Mouse (Mus musculus) CH12F3 (cell line): ENCODE data around the gene Dnajc7.
"Not testable (repeated sequence)": the region's sequence is repeated elsewhere in the genome, so short reads cannot be mapped to it uniquely, and the experiment has no call there.

ENCODE experiments used
- in situ Hi-C: fragments of 300-500 bp; cut with MboI; formaldehyde crosslinking; loops from 2 replicates; pipeline ENCODE4 v1.14.3; 2020; ENCODE audit warnings: low sequenced_read_pairs

Gene Dnajc7

DNA sequence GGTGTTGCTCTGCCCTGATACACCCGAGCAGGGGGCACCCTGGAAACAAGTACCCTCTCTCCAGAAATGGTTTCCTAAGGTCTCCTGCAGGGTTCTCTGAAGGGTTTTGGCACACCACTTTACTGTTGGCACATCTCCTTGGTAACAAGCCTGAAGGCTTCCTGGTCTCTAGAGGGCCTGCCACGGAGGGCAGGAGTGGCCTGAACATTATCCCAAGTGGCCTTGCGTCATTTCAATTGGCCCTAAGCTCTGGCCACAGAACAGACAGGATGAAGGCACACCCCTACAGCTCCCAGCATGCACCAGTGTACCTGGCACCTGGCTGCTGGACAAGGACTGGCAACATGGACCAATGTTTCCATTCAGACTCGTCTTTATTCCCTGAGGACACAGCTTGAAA, 67.1 kb downstream of the Dnajc7 start:
- in situ Hi-C loops, result no loop called here

DNA sequence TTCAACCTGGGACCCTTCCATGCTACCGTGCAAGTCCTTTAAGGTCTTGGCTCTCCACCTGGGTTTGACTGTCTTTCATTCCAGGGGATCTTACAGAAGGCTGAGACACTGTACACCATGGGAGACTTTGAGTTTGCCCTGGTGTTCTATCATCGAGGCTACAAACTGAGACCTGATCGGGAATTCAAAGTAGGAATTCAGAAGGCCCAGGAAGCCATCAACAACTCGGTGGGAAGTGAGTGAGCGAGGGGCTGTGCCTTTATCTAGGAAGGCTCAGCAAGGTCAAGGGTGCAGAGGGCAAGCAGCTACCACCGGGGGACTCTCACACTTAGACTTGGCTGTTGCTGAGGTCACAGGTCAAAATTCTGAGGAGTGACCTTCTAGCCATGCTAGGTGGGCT, 69.9 kb downstream of the Dnajc7 start:
- in situ Hi-C loops, result no loop called here

DNA sequence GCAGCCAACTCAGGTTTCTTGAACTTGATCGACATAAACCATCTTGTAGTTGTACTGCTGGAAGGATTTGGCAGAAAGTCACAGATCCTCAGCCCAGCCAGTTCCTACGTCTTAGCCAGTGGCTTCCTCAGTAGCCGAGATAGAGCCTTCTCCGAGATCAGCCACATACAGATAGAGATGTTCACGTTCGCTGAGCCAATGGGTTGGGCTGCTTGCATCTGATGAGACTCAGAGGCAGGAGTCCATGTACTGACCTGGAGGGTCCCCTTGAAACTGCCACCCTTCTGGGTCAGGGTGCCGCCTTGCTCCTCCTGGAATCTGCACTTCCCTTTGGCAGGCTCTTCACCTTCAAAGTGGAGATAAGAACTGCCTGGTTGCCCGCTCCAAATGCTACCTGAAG, 70.5 kb downstream of the Dnajc7 start:
- in situ Hi-C loops, result no loop called here

DNA sequence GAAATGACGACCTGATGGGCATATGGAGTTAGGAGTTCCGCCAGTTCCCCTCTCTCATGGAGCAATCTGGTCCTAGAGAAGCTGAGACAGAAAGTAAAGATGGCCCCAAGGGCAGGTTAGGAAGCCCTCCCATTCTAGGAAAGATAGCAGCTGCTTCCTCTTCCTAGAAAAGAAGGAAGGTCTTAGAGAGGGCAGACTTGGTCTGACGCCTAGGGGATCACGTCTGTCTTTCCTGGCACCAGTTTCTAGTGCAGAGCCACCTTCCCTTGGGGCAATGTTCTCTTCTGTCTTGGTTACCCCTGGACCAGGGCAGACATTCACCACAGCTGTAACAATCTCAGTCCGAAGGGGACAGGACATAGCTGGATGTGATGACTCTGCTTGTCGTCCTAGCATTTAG, 71.8 kb downstream of the Dnajc7 start:
- in situ Hi-C loops, result no loop called here

DNA sequence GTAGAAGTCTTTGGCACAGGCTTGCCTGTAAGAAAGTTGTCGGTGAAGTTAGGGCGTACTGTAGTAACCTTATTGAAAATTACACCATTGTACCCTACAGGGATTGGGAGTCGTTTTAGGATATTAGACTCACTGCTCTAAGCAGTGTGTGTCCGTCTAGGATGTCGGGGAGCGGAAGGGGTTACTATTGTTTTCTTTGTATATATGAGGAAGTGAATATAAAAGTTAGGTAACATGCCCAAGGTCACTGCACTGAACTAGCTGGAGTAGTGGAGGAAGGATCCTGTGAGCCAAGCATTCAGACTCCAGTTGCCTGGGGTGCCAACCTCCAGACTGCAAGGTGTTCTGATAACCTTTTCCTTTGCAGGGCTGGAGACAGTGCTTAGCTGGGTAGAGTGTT, 73.0 kb downstream of the Dnajc7 start:
- in situ Hi-C loops, result no loop called here

DNA sequence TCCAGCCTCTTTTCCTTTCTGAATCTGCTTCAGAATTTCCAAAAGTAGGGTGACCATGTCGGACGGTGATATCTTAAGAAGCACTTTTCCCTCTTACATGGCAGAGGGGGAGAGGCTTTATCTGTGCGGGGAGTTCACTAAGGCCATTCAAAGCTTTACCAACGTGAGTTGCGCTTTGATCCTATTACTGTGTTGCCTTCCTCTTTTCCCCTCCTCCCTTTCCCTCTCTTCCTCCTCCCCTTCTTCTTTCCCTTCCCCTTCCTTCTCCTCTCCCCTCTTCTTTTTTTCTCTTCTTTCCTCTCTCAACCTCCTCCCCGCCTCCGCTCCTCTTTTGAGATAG, 74.3 kb downstream of the Dnajc7 start:
- in situ Hi-C loops, result no loop called here

DNA sequence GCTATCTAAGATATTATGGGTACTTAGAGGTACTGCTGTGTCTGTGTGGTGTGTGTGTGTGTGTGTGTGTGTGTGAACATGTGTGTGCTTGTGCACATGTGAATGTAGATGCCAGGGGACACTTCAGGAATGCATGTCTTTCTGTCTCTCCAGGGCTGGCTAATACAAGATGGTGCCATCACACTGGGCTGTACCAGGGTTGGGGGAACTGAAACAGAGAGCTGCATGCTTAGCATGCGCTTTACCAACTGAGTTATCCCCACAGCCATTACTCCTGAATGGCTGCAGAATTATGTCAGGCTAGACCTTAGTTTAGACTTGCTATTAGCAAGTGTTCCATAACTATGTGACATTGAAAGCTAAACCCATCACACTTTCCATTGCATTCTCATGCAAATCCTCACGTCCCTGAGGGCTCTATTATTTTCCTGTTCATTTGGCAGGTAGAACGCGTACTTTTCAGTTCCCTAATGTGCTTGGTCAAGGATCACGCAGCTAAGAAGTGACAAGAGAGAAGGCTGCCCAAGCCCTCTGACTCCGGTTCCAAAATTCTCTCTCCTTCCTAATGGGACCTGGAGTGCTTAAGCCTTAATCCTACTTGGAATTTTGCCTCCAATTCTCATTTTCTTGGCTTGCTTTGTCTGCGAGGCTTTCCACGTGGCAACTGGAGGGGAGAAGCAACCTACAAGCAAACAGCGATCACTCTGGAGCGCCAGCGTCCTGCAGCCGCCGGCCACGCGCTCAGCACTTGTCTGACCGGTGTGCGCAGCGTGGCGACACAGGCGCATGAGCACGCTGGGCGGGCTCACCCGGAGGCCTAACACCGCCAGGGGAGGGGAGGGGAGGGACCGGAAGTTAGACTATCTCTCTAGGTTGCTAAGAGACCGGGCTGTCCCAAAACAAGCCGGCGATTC, 74.9 kb downstream of the Dnajc7 start, which contains the start of gene Ttc25:
Gene Ttc25, plus strand, starts transcription at position 776 of the 914 bp plus-strand sequence.
- in situ Hi-C loops, result no loop called here

DNA sequence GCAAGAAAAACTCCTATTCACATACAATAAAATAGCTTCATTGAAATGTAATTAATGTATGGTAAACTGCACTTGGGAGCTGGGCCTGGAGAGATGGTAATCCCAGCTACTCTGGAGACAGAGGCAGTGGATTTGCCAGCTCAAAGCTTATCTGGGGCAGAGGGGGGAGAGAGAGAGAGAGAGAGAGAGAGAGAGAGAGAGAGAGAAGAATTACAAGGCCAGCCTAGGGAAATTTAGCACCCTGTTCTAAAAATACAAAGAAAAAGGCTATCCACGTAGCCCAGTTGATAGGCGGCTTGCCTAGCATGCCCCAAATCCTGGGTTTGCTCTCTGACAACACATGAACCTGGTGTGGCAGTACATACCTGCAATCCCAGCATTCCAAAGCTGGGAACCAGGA, 78.4 kb downstream of the Dnajc7 start:
- in situ Hi-C loops, result no loop called here

DNA sequence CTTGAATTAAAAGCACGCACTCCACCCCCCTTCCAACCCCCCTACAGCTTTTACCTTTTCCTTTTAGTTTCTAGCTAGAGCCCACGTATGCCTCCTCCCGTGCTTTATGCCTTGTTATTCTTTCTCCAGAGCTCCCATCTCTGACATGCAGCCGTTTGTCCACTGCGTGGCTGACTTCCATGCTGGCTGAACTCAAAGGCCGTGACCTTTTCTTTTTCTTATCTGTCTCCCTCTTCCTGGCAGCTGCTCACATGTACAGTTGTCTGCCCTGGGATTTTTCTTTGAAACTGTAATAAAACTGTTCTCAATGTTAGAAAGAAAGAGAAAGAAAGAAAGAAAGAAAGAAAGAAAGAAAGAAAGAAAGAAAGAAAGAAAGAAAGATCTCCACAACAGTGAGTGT, 79.0 kb downstream of the Dnajc7 start:
- in situ Hi-C loops, result no loop called here

DNA sequence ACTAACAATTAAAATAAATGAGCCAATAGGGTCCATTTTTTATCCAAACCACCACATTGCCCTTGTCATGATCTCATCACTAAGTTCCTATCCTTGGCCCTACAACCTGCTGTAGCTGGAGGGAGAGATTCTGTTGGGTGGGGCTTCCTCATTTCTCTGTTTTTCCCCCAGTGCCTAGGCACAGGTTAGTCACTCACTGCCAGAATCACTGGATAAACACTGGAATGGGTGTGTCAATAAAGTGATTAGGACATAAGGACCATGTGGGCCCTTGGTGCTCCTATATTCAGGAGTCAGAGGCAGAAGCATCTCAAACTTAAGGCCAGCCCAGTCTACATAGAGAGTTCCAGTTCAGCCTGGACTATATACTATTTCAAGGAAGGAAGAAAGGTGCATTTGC, 83.5 kb downstream of the Dnajc7 start:
- in situ Hi-C loops, result no loop called here

DNA sequence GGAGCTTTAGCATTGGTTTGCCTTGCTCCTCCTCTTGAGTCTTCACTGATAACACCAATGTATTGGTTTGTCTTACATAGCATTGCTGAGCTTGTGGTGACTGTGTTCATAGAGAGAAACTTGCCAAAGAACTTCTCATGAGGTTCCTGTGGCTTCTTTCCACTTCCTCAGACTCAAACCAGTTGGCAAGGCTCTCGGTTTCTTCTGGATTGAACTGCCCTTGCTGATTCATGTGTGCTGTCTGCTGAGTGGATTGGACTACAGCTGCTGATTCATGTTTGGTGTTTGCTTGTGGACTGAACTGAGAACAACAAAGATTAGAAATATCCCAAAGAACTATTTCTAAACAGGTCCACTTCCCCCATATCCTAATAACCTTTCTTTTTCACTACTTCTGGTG, 84.0 kb downstream of the Dnajc7 start:
- in situ Hi-C loops, result no loop called here

DNA sequence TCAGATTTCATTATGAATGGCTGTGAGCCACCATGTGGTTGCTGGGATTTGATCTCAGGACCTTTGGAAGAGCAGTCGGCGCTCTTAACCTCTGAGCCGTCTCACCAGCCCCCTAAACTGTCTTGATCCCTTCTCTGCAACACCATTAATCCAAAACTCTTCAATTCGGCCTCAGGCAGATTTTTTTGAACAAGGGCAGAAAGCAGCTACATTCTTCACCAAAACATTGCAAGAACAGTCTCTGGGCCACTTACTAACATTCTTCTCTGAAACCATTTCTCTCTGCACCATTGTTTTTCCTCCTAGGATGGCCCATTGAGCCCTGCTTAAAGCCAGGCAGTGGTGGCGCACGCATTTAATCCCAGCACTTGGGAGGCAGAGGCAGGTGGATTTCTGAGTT, 85.1 kb downstream of the Dnajc7 start:
- in situ Hi-C loops, result not testable (repeated sequence)

DNA sequence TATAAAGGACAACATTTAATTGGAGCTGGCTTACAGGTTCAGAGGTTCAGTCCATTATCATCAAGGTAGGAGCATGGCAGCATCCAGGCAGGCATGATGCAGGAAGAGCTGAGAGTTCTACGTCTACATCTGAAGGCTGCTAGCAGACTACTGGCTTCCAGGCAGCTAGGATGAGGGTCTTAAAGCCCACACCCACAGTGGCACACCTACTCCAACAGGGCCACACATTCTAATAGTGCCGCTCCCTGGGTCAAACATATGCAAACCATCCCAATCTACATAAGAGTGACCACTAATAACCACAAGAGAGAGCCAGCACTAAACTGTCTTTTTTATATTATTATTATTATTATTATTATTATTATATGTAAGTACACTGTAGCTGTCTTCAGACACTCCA, 85.6 kb downstream of the Dnajc7 start:
- in situ Hi-C loops, result not testable (repeated sequence)

DNA sequence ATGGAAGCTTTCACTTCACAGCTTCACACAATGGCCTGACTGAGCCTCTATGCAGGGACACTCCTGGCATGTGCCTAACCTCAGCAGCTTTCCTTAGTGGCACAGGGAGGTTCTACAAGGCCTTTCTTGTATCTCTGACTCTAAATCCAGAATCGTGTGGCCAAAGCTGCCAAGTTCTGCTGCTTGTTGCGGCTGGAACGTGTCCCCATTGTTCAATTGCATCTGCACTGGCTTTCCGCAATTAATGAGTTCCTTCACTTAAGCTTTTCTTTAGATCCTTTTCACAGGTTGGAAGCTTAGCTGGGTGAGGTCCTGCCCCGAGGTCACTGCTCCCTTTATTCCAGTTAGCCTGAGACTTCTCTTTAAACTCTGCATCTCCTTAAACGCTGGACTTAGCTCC, 86.1 kb downstream of the Dnajc7 start:
- in situ Hi-C loops, result no loop called here
